Mouse (Mus musculus) intestine, embryonic 15.5 days (tissue): ENCODE results near the gene Gcgr. TPM values are rescaled to one million over a fixed set of nuclear protein-coding genes. Genes with fewer than 3 reads are reported as not detected.
"Not testable (repeated sequence)": the region's sequence is repeated elsewhere in the genome, so short reads cannot be mapped to it uniquely, and the experiment has no call there.

Source experiments
- ATAC-seq: fragments of 200-750 bp; cut with Nextera tagmentation; 2 replicates; pipeline ENCODE4 v1.8.0; 2017; ENCODE audit warnings: moderate TSS enrichment, moderate library complexity
- H3K27ac ChIP-seq: fragments of 300-500 bp; sonication (generic); 2 replicates; pipeline ENCODE4 v1.5.1; 2015; ENCODE audit warnings: mild to moderate bottlenecking, inconsistent platforms
- H3K27me3 ChIP-seq: fragments of 300-500 bp; sonication (generic); replicated peaks from 2 replicates; pipeline ENCODE4 v1.6.1; 2015; ENCODE audit warnings: inconsistent platforms
- H3K36me3 ChIP-seq: fragments of 300-500 bp; sonication (generic); 2 replicates; pipeline ENCODE4 v1.6.1; 2015; ENCODE audit warnings: inconsistent platforms
- H3K4me1 ChIP-seq: fragments of 300-500 bp; sonication (generic); replicated peaks from 2 replicates; pipeline ENCODE4 v1.6.1; 2015; ENCODE audit warnings: inconsistent platforms
- H3K4me2 ChIP-seq: fragments of 300-500 bp; sonication (generic); replicated peaks from 2 replicates; pipeline ENCODE4 v1.6.1; 2015; ENCODE audit warnings: mild to moderate bottlenecking, inconsistent platforms
- H3K4me3 ChIP-seq: fragments of 300-500 bp; sonication (generic); replicated peaks from 2 replicates; pipeline ENCODE4 v1.5.1; 2015; ENCODE audit warnings: inconsistent platforms
- H3K9ac ChIP-seq: fragments of 300-500 bp; sonication (generic); 2 replicates; pipeline ENCODE4 v1.6.1; 2015; ENCODE audit warnings: inconsistent platforms
- H3K9me3 ChIP-seq: fragments of 300-500 bp; sonication (generic); 2 replicates; pipeline ENCODE4 v1.6.1; 2016; ENCODE audit warnings: inconsistent platforms
- WGBS: fragments of 180-500 bp; shearing (Covaris S2); methylation state at CpG from one replicate; pipeline ENCODE4 v1.1.7; 2015; 5-methylcytosine and 5-hydroxymethylcytosine counted together
- polyA plus RNA-seq: library from polyadenylated mRNA; unstranded; fragments of >200 nt; fragmentation: Nextera tagmentation; extraction: Ambion mirVana; gene quantifications from 2 replicates; pipeline ENCODE4 v1.2.1, GENCODE M21; 2015

Gcgr gene
- polyA plus RNA-seq, 1 experiment from 2014 or later, result 0.58 TPM

DNA sequence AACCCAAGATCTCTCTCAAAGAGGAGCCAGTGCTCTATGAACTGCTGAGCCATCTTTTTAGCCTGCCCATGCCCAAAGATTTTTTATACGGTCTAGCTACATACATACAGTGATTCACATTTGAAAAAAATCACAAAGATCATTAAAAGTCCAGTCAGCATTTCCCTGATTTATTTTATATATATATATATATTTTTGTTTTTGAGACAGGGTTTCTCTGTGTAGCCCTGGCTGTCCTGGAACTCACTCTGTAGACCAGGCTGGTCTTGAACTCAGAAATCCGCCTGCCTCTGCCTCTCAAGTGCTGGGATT is 52.4 kb downstream of the Gcgr start:
- not testable (repeated sequence) for H3K27ac ChIP-seq, H3K4me2 ChIP-seq, ATAC-seq, H3K9me3 ChIP-seq, H3K27me3 ChIP-seq, H3K4me3 ChIP-seq, H3K9ac ChIP-seq
- peaks cover 25% of the 10 kb centered on the region for H3K4me1 ChIP-seq
- peaks cover 28% of the 10 kb centered on the region for H3K36me3 ChIP-seq
- 96% methylated on average over 2 of the region's 2 CpGs for WGBS

- Histone ChIP-seq H3K9ac (no peak overlapping the region), H3K27me3 (no peaks in the 10 kb centered on the region), H3K9me3 (no peaks in the 10 kb centered on the region), H3K36me3 (peaks cover 24% of the 10 kb centered on the region), H3K4me2 (no peak overlapping the region), H3K4me3 (no peak overlapping the region), H3K27ac (no peak overlapping the region), H3K4me1 (peaks cover 15% of the 10 kb centered on the region)
- WGBS, result 100% methylated on average over 1 of the region's 1 CpGs
- no peak for ATAC-seq
These were observed 53.4 kb downstream of the Gcgr start for GRCm38 (mm10) chr11:120583937-120584336.

DNA sequence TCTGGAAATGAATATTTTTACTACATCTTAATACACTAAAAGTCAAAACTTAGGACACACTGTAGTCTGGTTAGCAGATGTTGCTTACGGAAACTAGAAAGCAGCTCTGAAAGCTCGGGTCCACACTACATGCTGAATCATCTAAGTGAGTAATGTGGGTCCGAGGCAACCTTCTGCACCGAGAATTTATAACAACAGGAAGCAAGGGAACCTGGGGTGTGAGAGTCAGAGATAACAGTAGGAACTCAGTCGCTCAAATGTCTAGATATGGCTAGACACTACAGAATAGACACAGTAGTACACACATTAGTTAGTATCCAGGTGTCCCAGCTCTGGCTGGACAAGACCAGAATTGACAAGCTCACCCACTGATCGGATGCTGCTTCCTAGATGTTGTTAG is 58.0 kb downstream of the Gcgr start:
- Histone ChIP-seq H3K27ac (no peak overlapping the region), H3K4me1 (no peaks in the 10 kb centered on the region), H3K9ac (no peak overlapping the region), H3K36me3 (peaks cover 37% of the 10 kb centered on the region), H3K27me3 (no peaks in the 10 kb centered on the region), H3K4me2 (no peak overlapping the region), H3K9me3 (no peaks in the 10 kb centered on the region), H3K4me3 (no peak overlapping the region)
- WGBS, result 87% methylated on average over 6 of the region's 6 CpGs
- no peak for ATAC-seq

Other genes starting within 250 kb of the Gcgr start
- gene Actg1, start 182.2 kb upstream of the Gcgr start, polyA plus RNA-seq, result 2,607 and 2,658 TPM in 2 replicates
- 0.18 TPM in 1 of 2 replicates, not detected in the other for gene Fscn2, start 169.2 kb upstream of the Gcgr start, polyA plus RNA-seq
- 24.2 and 29.4 TPM in 2 replicates for gene Faap100, start 151.9 kb upstream of the Gcgr start, polyA plus RNA-seq
- 26.6 and 28.9 TPM in 2 replicates for gene Nploc4, start 93.0 kb upstream of the Gcgr start, polyA plus RNA-seq
- gene Tspan10, start 88.1 kb upstream of the Gcgr start, polyA plus RNA-seq, result not detected in 2 replicates
- 0.18 and 0.34 TPM in 2 replicates for gene Pde6g, start 77.2 kb upstream of the Gcgr start, polyA plus RNA-seq
- 16.4 and 18.2 TPM in 2 replicates for gene Oxld1, start 72.6 kb upstream of the Gcgr start, polyA plus RNA-seq
- gene Ccdc137, start 72.6 kb upstream of the Gcgr start, polyA plus RNA-seq, result 27.6 and 31.3 TPM in 2 replicates
- gene Arl16, start 63.1 kb upstream of the Gcgr start, polyA plus RNA-seq, result 34.7 and 36.5 TPM in 2 replicates
- 222 and 231 TPM in 2 replicates for gene Mrpl12, start 46.1 kb upstream of the Gcgr start, polyA plus RNA-seq
- 79.1 and 90.1 TPM in 2 replicates for gene Slc25a10, start 38.9 kb upstream of the Gcgr start, polyA plus RNA-seq
- gene Mcrip1, start 19.0 kb downstream of the Gcgr start, polyA plus RNA-seq, result 135 and 142 TPM in 2 replicates
- not detected in 2 replicates for gene Ppp1r27, start 20.4 kb downstream of the Gcgr start, polyA plus RNA-seq
- 992 and 1,107 TPM in 2 replicates for gene P4hb, start 42.6 kb downstream of the Gcgr start, polyA plus RNA-seq
- 559 and 611 TPM in 2 replicates for gene Arhgdia, start 50.9 kb downstream of the Gcgr start, polyA plus RNA-seq
- gene Alyref, start 67.7 kb downstream of the Gcgr start, polyA plus RNA-seq, result 406 and 459 TPM in 2 replicates
- 178 and 194 TPM in 2 replicates for gene Anapc11, start 67.7 kb downstream of the Gcgr start, polyA plus RNA-seq
- gene Npb, start 77.8 kb downstream of the Gcgr start, polyA plus RNA-seq, result 2.7 and 3.6 TPM in 2 replicates
- gene Pcyt2, start 87.2 kb downstream of the Gcgr start, polyA plus RNA-seq, result 250 and 306 TPM in 2 replicates
- 40.1 and 42.2 TPM in 2 replicates for gene Sirt7, start 94.5 kb downstream of the Gcgr start, polyA plus RNA-seq
- 26.9 and 28.5 TPM in 2 replicates for gene Mafg, start 102.9 kb downstream of the Gcgr start, polyA plus RNA-seq
- gene Pycr1, start 113.1 kb downstream of the Gcgr start, polyA plus RNA-seq, result 26.4 TPM in 2 replicates
- gene Myadml2, start 117.5 kb downstream of the Gcgr start, polyA plus RNA-seq, result not detected in 2 replicates
- gene Notum, start 130.5 kb downstream of the Gcgr start, polyA plus RNA-seq, result 1.6 and 3.0 TPM in 2 replicates
- gene Aspscr1, start 142.3 kb downstream of the Gcgr start, polyA plus RNA-seq, result 96.0 and 103 TPM in 2 replicates
- gene Cenpx, start 183.0 kb downstream of the Gcgr start, polyA plus RNA-seq, result 163 and 170 TPM in 2 replicates
- gene Lrrc45, start 183.2 kb downstream of the Gcgr start, polyA plus RNA-seq, result 42.0 and 45.4 TPM in 2 replicates
- gene Rac3, start 190.8 kb downstream of the Gcgr start, polyA plus RNA-seq, result 34.2 and 35.8 TPM in 2 replicates
- gene Dcxr, start 196.6 kb downstream of the Gcgr start, polyA plus RNA-seq, result 31.3 and 41.7 TPM in 2 replicates
- gene Cbr2, start 201.4 kb downstream of the Gcgr start, polyA plus RNA-seq, result 0.79 and 2.4 TPM in 2 replicates
- 6.8 and 10.3 TPM in 2 replicates for gene Hmga1b, start 232.1 kb downstream of the Gcgr start, polyA plus RNA-seq